Mouse (Mus musculus) CH12.LX (cell line): ENCODE measurements at regions not wholly inside any gene's neighbourhood (a gene's known extent, or its start where the extent isn't known, plus 50 kb on each side); places are given as distances from the start of the nearest gene placed in this dataset.

Experiments used
- DNase-seq: peaks from one replicate; pipeline ENCODE4 v3.0.0-alpha.2; 2013; ENCODE audit errors: extremely low read depth
- H3K27ac ChIP-seq: 2 replicates; pipeline ENCODE4 v1.5.1; 2012; ENCODE audit warnings: low read depth, mild to moderate bottlenecking, control low read depth, moderate library complexity; ENCODE audit not compliant: insufficient read depth
- H3K27me3 ChIP-seq: replicated peaks from 2 replicates; pipeline ENCODE3; 2012; ENCODE audit warnings: inconsistent platforms
- H3K36me3 ChIP-seq, 2 experiments: replicated peaks in 1 of 2; 2 replicates each; pipeline versions ENCODE3 to v1.6.1; 2012; ENCODE audit warnings: inconsistent platforms in 1 of 2, low read length in 1 of 2, mild to moderate bottlenecking in 1 of 2, mixed read lengths in 1 of 2, moderate library complexity in 1 of 2; ENCODE audit not compliant: control insufficient read depth in 1 of 2, insufficient read depth in 1 of 2
- H3K4me1 ChIP-seq, 2 experiments: 2 replicates each; pipeline ENCODE4 v1.6.1; 2012; ENCODE audit warnings: inconsistent platforms in 1 of 2, moderate library complexity in 1 of 2; ENCODE audit not compliant: insufficient read depth in 2 of 2, control insufficient read depth in 1 of 2
- H3K4me2 ChIP-seq: 2 replicates; pipeline ENCODE4 v1.6.1; 2012; ENCODE audit warnings: low read depth, mild to moderate bottlenecking, control low read depth; ENCODE audit not compliant: poor library complexity, insufficient read depth, severe bottlenecking
- H3K4me3 ChIP-seq, 3 experiments: fragments of 150-350 bp in 1 of 3; sonication (generic) in 1 of 3; replicated peaks in 1 of 3; 2 replicates each; pipeline versions ENCODE3 to v1.5.1; 2011 to 2012; ENCODE audit warnings: low read depth in 2 of 3, low read length in 2 of 3, mild to moderate bottlenecking in 2 of 3, moderate library complexity in 2 of 3, control low read depth in 1 of 3, improper control_type of control experiment in 1 of 3, inconsistent platforms in 1 of 3, mixed read lengths in 1 of 3; ENCODE audit not compliant: poor library complexity in 1 of 3
- H3K79me2 ChIP-seq: replicated peaks from 2 replicates; pipeline ENCODE4 v1.6.1; 2012; ENCODE audit warnings: mild to moderate bottlenecking, moderate library complexity; ENCODE audit not compliant: control insufficient read depth, poor library complexity, insufficient read depth, severe bottlenecking; ENCODE audit errors: extremely low read depth
- H3K9ac ChIP-seq: 2 replicates; pipeline ENCODE4 v1.6.1; 2012; ENCODE audit warnings: low read depth, mild to moderate bottlenecking, control low read depth, moderate library complexity; ENCODE audit not compliant: insufficient read depth
- H3K9me3 ChIP-seq: replicated peaks from 2 replicates; pipeline ENCODE3; 2012; ENCODE audit warnings: low read length, inconsistent platforms, mixed read lengths
- CHD2 ChIP-seq: IDR thresholded peaks from 2 replicates; pipeline ENCODE4 v1.6.1; 2011; ENCODE audit warnings: low read length, improper control_type of control experiment
- E2F4 ChIP-seq: IDR thresholded peaks from 2 replicates; pipeline ENCODE4 v1.6.1; 2011; ENCODE audit warnings: low read depth, low read length, improper control_type of control experiment; ENCODE audit not compliant: insufficient replicate concordance
- ELF1 ChIP-seq: IDR thresholded peaks from 2 replicates; pipeline ENCODE4 v1.6.1; 2014; ENCODE audit warnings: low read depth, mild to moderate bottlenecking, inconsistent platforms, low read length, improper control_type of control experiment
- EP300 ChIP-seq: IDR thresholded peaks from 2 replicates; pipeline ENCODE4 v1.6.1; 2011; ENCODE audit warnings: low read length, improper control_type of control experiment
- ETS1 ChIP-seq: conservative IDR thresholded peaks from 2 replicates; pipeline ENCODE4 v1.6.1; 2012; ENCODE audit warnings: low read depth, mild to moderate bottlenecking, inconsistent platforms, low read length, improper control_type of control experiment, moderate library complexity
- GABPA ChIP-seq: IDR thresholded peaks from 2 replicates; pipeline ENCODE4 v1.6.1; 2012; ENCODE audit warnings: low read depth, low read length, improper control_type of control experiment, inconsistent platforms; ENCODE audit not compliant: insufficient replicate concordance
- HCFC1 ChIP-seq: IDR thresholded peaks from 2 replicates; pipeline ENCODE4 v1.6.1; 2012; ENCODE audit warnings: low read depth, mild to moderate bottlenecking, inconsistent platforms, low read length, improper control_type of control experiment
- JUN ChIP-seq: IDR thresholded peaks from 2 replicates; pipeline ENCODE4 v1.6.1; 2011; ENCODE audit warnings: low read depth, mild to moderate bottlenecking, low read length, improper control_type of control experiment, moderate library complexity; ENCODE audit not compliant: insufficient read depth
- KAT2A ChIP-seq: IDR thresholded peaks from 2 replicates; pipeline ENCODE4 v1.6.1; 2012; ENCODE audit warnings: low read length, improper control_type of control experiment, inconsistent platforms; ENCODE audit not compliant: insufficient replicate concordance
- MAFK ChIP-seq: IDR thresholded peaks from 2 replicates; pipeline ENCODE4 v1.6.1; 2011; ENCODE audit warnings: low read length, improper control_type of control experiment; ENCODE audit not compliant: insufficient replicate concordance
- MAX ChIP-seq: IDR thresholded peaks from 2 replicates; pipeline ENCODE4 v1.6.1; 2011; ENCODE audit warnings: low read length, improper control_type of control experiment
- MAZ ChIP-seq: IDR thresholded peaks from 2 replicates; pipeline ENCODE4 v1.6.1; 2012; ENCODE audit warnings: low read depth, mild to moderate bottlenecking, inconsistent platforms, low read length, improper control_type of control experiment, moderate library complexity
- MXI1 ChIP-seq: IDR thresholded peaks from 2 replicates; pipeline ENCODE4 v1.6.1; 2011; ENCODE audit warnings: mild to moderate bottlenecking, low read depth, low read length, improper control_type of control experiment
- MYC ChIP-seq: IDR thresholded peaks from 2 replicates; pipeline ENCODE4 v1.6.1; 2011; ENCODE audit warnings: low read depth, mild to moderate bottlenecking, improper control_type of control experiment, low read length
- PAX5 ChIP-seq: IDR thresholded peaks from 2 replicates; pipeline ENCODE4 v1.6.1; 2012; ENCODE audit warnings: low read length, inconsistent platforms, mixed read lengths
- POLR2A ChIP-seq: IDR thresholded peaks from 2 replicates; pipeline ENCODE4 v1.6.1; 2011; ENCODE audit warnings: low read depth, mild to moderate bottlenecking, improper control_type of control experiment, low read length
- TCF12 ChIP-seq: IDR thresholded peaks from 2 replicates; pipeline ENCODE4 v1.6.1; 2014; ENCODE audit warnings: low read depth, mild to moderate bottlenecking, inconsistent platforms, low read length, improper control_type of control experiment
- USF1 ChIP-seq: IDR thresholded peaks from 2 replicates; pipeline ENCODE4 v1.6.1; 2014; ENCODE audit warnings: low read depth, mild to moderate bottlenecking, inconsistent platforms, low read length, improper control_type of control experiment
- USF2 ChIP-seq: conservative IDR thresholded peaks from 2 replicates; pipeline ENCODE4 v1.6.1; 2011; ENCODE audit warnings: low read depth, low read length, improper control_type of control experiment
- ZC3H11A ChIP-seq: IDR thresholded peaks from 2 replicates; pipeline ENCODE4 v1.6.1; 2012; ENCODE audit warnings: low read depth, mild to moderate bottlenecking, inconsistent platforms, low read length, improper control_type of control experiment
- ZMIZ1 ChIP-seq: IDR thresholded peaks from 2 replicates; pipeline ENCODE4 v1.6.1; 2012; ENCODE audit warnings: low read depth, mild to moderate bottlenecking, inconsistent platforms, low read length, improper control_type of control experiment
- dilution Hi-C: fragments of 300-500 bp; cut with MboI; formaldehyde crosslinking; loops from 2 replicates; pipeline ENCODE4 v1.14.3; 2020; ENCODE audit warnings: low sequenced_read_pairs; ENCODE audit not compliant: extremely low pct_unique_long_range_greater_than_20kb, extremely low pct_ligation_motif_present
- in situ Hi-C: fragments of 300-500 bp; cut with MboI; formaldehyde crosslinking; loops from 3 replicates; pipeline ENCODE4 v1.14.3; 2019; ENCODE audit warnings: low sequenced_read_pairs, low pct_ligation_motif_present, low pct_unique_long_range_greater_than_20kb, mixed read lengths

DNA sequence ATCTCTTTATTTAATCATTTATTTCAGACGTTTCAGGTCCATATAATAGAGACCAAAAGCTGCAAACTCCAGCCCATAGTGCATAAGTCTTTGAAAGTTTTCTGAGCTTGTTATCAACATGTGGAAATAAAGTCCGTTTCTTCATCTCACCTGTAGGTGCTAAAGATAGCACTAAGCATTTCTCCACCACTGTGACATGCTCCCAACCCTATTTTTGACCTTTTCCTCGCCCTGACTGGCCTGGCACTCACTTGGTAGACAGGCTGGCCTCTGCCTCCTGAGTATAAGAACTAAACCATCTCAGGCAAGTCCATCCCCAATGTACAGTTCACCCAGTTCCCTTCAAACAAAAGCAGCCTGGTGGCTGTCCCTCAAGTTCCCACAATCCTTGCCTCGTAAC, 145.4 kb upstream of the Cdkn3 start:
- no peak overlapping the region for H3K9ac ChIP-seq
- in situ Hi-C loops: no loop called here
- no peaks in the 10 kb centered on the region for H3K79me2 ChIP-seq
- no peak overlapping the region for H3K4me3 ChIP-seq
- no peaks in the 10 kb centered on the region for H3K4me1 ChIP-seq
- TF ChIP-seq GABPA (no peak), EP300 (no peak), HCFC1 (no peak), ZMIZ1 (no peak), USF1 (no peak), ETS1 (no peak), POLR2A (no peak), MYC (no peak), MXI1 (no peak), PAX5 (no peak)
- H3K36me3 ChIP-seq: no peaks in the 10 kb centered on the region
- dilution Hi-C loops: no loop called here
- H3K27ac ChIP-seq: no peak overlapping the region
- no peaks in the 10 kb centered on the region for H3K9me3 ChIP-seq
- no peak for DNase-seq
- H3K4me2 ChIP-seq: no peak overlapping the region
- H3K27me3 ChIP-seq: no peaks in the 10 kb centered on the region

DNA sequence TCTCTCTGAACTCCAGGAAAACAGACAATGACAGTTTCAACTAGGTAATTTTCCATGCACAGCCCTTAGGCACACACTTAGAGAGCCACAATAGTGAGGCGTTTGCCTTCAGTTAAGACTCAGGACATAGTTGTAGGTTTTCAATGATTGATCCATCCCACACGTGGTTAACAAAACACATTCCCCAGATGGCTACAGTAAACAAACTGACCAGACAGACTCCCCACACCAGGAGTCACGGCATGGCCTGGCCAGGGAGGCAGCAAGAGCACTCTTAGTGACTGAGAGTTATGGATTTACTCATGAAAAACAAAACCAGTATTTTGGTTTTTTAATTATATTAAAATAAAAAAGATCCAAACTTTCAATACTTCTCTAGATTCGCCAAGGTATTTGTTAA, 146.6 kb upstream of the Cdkn3 start:
- TF ChIP-seq MAX (no peak), POLR2A (no peak), JUN (no peak), CHD2 (no peak), E2F4 (no peak), HCFC1 (no peak), KAT2A (no peak), MAZ (no peak), MAFK (no peak), USF2 (no peak), ELF1 (no peak), ZC3H11A (no peak), TCF12 (no peak), GABPA (no peak)
- TF ChIP-seq, all 38 proteins: peak for 0
- Histone ChIP-seq H3K4me1 (no peaks in the 10 kb centered on the region), H3K9me3 (no peaks in the 10 kb centered on the region), H3K9ac (no peak overlapping the region), H3K27ac (no peak overlapping the region), H3K4me2 (no peak overlapping the region), H3K79me2 (no peaks in the 10 kb centered on the region), H3K36me3 (no peaks in the 10 kb centered on the region), H3K27me3 (no peaks in the 10 kb centered on the region), H3K4me3 (no peak overlapping the region)
- in situ Hi-C loops: no loop called here
- dilution Hi-C loops: no loop called here
- DNase-seq: no peak
